Mouse (Mus musculus): Measurements from ENCODE around the gene Cacna1a.

The Cacna1a gene

DNA sequence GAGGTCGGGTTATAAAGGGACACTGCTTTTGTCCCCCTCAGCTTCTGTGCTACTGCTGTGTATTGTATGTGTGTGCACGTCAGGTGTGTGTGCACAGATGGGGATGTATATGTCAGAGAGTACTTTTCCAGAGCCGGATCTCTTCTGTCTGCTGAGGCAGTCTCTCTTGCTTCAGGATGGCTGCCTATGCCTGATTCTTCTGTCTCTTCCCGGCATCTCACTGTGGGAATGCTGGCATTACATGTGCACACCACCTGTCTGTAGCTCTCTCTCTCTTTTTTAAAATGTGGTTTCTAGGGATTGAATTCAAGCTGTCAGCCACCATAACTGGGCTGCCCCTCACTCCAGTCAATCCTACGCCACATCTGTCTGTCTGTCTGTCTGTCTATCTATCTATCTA is 12.4 kb upstream of the Cacna1a start:
- no peaks in the 10 kb centered on the region for H3K36me3 ChIP-seq (ENCODE audit: control insufficient read depth, insufficient read depth, low read length, poor library complexity, severe bottlenecking)
- no peaks in the 10 kb centered on the region for H3K27me3 ChIP-seq (ENCODE audit: control insufficient read depth, insufficient read depth, low read length, poor library complexity, severe bottlenecking)
- no peak for DNase-seq (ENCODE audit: low read depth, low spot score)

DNA sequence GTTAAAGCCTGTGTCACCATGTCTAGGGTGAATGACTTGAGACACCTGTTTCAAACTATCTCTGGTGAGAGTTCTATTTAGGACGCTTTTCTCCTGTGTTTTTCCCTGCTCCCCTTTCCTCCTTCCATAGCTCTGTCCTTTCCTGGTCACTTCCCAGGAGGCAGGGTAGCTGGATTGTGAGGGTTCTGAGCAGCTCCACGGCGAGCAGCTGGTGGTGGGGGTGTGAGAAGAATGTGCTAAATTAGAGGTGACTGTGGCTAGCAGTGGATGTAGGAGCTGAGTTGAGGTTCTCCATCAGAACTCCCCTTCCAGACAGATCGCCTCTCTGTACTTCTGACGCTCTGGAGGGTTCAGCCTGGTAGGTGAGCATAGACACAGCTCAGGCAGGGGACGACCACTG is 11.7 kb upstream of the Cacna1a start:
- no peak for DNase-seq (ENCODE audit: low read depth, low spot score)
- H3K36me3 ChIP-seq (ENCODE audit: control insufficient read depth, insufficient read depth, low read length, poor library complexity, severe bottlenecking), result no peaks in the 10 kb centered on the region
- no peaks in the 10 kb centered on the region for H3K27me3 ChIP-seq (ENCODE audit: control insufficient read depth, insufficient read depth, low read length, poor library complexity, severe bottlenecking)

DNA sequence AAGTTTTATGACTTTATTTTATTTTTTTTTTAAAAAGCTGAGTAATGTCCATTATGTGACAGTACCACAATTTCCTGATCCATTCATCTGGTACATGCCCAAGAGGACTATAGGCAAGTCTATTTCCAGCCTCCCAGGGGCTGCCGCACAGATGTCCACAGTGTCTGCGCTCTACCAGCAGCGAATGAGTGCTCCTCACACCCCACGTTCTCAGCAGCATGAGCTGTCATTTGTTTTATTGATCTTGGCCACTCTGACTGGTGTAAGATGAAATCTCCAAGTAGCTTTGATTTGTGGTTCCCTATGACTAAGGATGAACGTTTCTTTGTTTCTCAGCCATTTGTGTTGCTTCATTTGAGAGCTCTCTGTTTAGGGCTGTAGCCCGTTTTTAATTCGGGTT is 6.6 kb upstream of the Cacna1a start:
- DNase-seq (ENCODE audit: low read depth, low spot score), result no peak
- Histone ChIP-seq H3K27me3 (ENCODE audit: control insufficient read depth, insufficient read depth, low read length, poor library complexity, severe bottlenecking) (no peaks in the 10 kb centered on the region), H3K36me3 (ENCODE audit: control insufficient read depth, insufficient read depth, low read length, poor library complexity, severe bottlenecking) (no peaks in the 10 kb centered on the region)

DNA sequence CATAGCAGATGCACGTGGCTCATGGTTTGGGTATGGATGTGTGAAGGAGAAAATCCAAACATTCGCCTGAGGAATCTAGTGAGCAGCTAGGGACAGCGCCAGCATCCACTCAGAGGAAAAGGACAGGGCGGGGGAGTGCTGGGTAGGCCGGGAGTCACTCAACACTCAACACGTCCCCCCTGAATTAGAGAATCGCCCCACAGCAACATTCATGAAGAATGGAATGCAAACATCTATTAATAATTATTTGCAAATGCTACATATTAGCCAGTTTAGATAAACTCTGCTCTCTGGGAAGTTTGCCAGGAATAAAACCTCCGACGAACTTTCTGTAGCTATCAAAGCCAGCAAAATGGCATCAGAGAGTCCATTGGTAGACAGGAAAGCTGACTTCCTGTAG is 533 bp downstream of the Cacna1a start:
- Histone ChIP-seq H3K27me3 (ENCODE audit: control insufficient read depth, insufficient read depth, low read length, poor library complexity, severe bottlenecking) (no peaks in the 10 kb centered on the region), H3K36me3 (ENCODE audit: control insufficient read depth, insufficient read depth, low read length, poor library complexity, severe bottlenecking) (no peaks in the 10 kb centered on the region)
- no peak for DNase-seq (ENCODE audit: low read depth, low spot score)

DNA sequence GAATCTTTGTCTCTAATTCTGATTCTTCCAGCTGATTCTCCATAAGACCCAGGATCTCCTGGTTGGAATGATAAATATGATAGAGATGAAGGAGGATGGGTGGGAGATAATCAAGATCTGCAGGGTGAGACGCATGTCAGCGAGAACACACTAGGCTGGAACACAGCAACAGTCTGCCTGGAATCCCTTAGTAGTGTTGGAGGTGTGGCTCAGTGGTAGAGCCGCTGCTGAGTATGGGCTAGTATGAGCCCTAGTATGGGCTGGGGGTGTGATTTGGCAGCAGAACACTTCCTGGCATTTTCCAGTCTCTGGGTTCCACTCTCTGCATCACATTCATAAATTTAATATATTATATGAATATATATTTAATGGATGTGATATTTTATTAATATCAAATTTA is 933 bp downstream of the Cacna1a start:
- H3K27me3 ChIP-seq (ENCODE audit: control insufficient read depth, insufficient read depth, low read length, poor library complexity, severe bottlenecking), result no peaks in the 10 kb centered on the region
- no peak for DNase-seq (ENCODE audit: low read depth, low spot score)
- no peaks in the 10 kb centered on the region for H3K36me3 ChIP-seq (ENCODE audit: control insufficient read depth, insufficient read depth, low read length, poor library complexity, severe bottlenecking)

DNA sequence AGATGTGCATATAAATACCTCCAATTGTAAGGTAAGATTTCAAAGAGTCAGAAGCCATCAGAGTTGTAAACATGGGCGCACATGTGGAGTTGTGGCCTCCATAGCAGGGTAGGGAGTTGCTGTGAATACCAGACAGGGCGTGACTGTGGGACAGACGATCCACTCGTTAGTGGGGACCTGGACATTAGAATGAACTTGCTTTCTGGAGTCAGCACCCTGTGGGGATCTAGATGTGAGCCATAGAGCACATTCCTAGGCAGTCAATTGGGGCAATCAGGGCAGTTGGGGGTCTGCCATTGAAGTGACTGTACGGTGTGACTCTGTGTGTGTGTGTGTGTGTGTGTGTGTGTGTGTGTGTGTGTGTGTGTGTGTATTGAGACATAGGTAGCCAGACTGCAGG is 3.4 kb downstream of the Cacna1a start:
- no peak for DNase-seq (ENCODE audit: low read depth, low spot score)
- no peaks in the 10 kb centered on the region for H3K27me3 ChIP-seq (ENCODE audit: control insufficient read depth, insufficient read depth, low read length, poor library complexity, severe bottlenecking)

DNA sequence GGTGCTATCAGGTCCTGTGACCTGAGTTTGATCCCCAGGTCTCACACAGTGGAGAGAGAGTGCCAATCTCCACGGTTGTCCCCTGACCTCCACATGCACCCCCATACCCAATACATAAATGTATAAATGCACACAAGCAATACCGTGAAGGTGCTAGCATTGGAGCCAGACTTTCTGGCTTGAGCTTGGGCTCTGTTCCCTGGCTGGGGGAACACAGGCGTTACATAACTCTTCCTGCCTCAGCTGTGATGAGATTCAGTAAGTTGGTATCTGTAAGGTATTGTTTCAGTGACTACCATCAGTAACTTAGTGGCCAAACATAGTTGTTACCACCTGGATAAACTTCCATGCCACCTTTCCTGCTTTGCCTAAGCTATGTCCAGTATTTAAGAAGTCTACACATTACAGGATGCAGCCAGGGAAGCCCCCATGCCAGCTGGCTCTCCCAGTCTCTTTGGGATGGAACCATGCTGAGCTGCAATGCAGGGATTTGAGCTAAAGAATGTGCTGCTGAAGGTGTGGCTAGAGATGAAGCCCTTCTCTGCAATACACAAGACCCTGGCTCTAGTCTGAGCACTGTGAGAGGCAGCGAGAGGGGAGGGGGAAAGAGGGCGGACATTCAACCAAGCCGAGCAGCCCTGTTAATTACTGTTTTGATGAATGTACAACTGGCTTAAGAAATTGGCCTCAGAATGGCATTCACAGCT is 7.7 kb downstream of the Cacna1a start:
- DNase-seq (ENCODE audit: low read depth, low spot score), result no peak
- Histone ChIP-seq H3K27me3 (ENCODE audit: control insufficient read depth, insufficient read depth, low read length, poor library complexity, severe bottlenecking) (no peaks in the 10 kb centered on the region), H3K36me3 (ENCODE audit: control insufficient read depth, insufficient read depth, low read length, poor library complexity, severe bottlenecking) (no peaks in the 10 kb centered on the region)

More for the DNA sequence above, 3.4 kb downstream of the Cacna1a start:
- H3K36me3 ChIP-seq (ENCODE audit: control insufficient read depth, insufficient read depth, low read length, poor library complexity, severe bottlenecking), result no peaks in the 10 kb centered on the region

DNA sequence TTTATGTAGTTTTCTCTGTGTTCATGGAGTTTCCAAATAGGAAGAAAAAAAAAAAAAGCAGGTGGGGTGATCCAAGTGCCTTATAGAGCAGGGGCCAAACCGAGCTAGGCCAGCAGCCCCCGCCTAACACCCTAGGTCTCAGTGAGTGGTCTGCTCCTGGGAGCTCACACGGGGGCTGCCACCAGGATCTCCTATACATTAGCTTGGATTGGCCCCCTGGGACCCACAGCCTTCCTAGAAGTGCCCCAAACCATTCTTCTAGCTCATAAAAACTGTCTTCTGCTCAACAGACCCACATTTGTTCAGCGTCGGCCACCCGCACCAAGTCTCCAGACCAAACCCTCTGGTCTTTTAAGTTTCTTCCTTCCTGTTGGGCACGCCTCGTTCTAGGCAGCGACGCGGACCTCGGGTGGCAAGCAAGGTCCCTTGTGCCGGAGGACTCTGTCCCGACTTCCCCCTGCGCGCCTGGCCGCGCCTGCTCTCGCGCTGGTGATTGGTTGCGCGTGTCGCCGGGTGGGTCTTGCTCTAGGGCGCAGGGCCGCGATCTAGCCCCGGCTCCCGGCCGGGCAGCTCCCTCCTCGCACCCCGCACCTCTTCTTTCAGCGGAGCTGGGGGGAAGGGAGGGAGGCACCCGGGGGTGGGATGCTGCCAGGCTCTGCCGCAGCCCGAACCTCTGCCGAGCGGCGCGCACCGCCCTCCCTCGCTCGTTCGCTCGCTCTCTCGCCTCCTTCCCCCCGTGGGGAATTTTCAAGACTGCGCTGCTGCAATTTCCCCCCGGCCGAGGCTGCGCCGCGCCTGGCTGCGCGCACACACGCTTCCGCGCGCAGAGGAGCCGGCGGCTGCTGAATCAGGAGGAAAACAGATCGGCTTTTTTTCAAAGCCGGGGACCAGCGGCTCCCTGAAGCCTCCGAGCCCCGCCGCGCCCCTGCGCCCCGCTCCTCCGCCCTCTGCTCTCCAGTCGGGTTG is 25.9 kb downstream of the Cacna1a start:
- Histone ChIP-seq H3K36me3 (ENCODE audit: control insufficient read depth, insufficient read depth, low read length, poor library complexity, severe bottlenecking) (no peaks in the 10 kb centered on the region), H3K27me3 (ENCODE audit: control insufficient read depth, insufficient read depth, low read length, poor library complexity, severe bottlenecking) (no peaks in the 10 kb centered on the region; the same call in 1 of the 2 replicates)
- peak; percentile 10 for DNase-seq (ENCODE audit: low read depth, low spot score)

DNA sequence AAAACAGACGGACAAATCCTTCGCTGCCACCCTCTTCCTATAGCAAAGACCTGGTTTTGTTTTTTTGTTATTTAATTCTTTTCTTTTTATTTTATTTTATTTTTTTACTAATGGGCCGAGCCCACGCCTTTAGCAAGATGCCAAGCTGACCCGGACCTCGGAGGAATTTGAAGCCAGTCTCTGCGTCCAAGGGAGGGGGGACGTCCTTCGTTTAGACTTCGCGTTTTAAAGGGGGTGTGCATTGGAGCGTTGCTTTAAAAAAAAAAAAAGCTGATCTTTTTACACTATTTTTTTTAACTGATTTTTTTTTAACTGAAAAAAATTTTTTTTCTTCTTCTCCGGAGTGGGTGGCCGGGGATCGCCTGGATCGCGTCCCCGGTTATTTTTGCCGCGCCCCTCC is 26.7 kb downstream of the Cacna1a start:
- Histone ChIP-seq H3K36me3 (ENCODE audit: control insufficient read depth, insufficient read depth, low read length, poor library complexity, severe bottlenecking) (no peaks in the 10 kb centered on the region), H3K27me3 (ENCODE audit: control insufficient read depth, insufficient read depth, low read length, poor library complexity, severe bottlenecking) (no peaks in the 10 kb centered on the region; the same call in 1 of the 2 replicates)
- no peak for DNase-seq (ENCODE audit: low read depth, low spot score)

DNA sequence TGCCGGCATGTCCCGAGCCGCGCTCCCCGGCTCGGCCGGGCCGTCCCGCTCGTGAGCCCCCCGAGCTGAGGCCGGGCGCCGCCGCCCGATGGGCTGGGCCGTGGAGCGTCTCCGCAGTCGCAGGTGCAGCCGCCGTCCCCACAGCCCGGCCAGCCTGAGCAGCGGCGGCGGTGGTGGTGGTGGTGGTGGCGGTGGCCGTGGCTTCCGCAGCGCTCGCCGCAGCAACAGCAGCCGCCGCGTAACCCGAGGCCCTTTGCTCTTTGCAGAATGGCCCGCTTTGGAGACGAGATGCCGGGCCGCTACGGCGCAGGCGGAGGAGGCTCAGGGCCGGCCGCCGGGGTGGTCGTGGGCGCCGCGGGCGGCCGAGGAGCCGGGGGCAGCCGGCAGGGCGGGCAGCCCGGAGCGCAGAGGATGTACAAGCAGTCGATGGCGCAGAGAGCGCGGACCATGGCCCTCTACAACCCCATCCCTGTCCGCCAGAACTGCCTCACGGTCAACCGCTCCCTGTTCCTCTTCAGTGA is 27.2 kb downstream of the Cacna1a start:
- no peak for DNase-seq (ENCODE audit: low read depth, low spot score)
- Histone ChIP-seq H3K36me3 (ENCODE audit: control insufficient read depth, insufficient read depth, low read length, poor library complexity, severe bottlenecking) (no peaks in the 10 kb centered on the region), H3K27me3 (ENCODE audit: control insufficient read depth, insufficient read depth, low read length, poor library complexity, severe bottlenecking) (no peaks in the 10 kb centered on the region; the same call in 1 of the 2 replicates)

DNA sequence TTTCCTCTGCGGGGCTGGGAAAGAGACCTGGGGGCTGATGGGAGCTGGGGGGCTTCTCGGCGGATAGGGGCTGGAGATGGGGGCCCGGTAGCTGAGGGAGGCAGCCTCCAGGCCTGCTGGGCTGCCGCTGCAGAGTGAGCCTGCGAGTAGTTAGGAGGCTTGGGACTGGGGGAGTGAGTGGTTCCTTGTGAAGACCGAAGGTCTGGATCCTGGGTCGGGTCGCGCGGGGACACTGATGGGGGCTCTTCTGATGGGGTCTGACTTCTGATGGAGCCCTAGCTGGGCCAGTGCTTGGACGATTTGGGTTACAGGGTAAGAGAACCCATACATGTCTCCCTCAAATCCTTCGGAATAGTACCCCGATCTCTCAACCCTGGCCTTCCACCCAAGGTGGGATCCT is 27.8 kb downstream of the Cacna1a start:
- Histone ChIP-seq H3K36me3 (ENCODE audit: control insufficient read depth, insufficient read depth, low read length, poor library complexity, severe bottlenecking) (no peaks in the 10 kb centered on the region), H3K27me3 (ENCODE audit: control insufficient read depth, insufficient read depth, low read length, poor library complexity, severe bottlenecking) (no peaks in the 10 kb centered on the region; the same call in 1 of the 2 replicates)
- DNase-seq (ENCODE audit: low read depth, low spot score), result no peak

DNA sequence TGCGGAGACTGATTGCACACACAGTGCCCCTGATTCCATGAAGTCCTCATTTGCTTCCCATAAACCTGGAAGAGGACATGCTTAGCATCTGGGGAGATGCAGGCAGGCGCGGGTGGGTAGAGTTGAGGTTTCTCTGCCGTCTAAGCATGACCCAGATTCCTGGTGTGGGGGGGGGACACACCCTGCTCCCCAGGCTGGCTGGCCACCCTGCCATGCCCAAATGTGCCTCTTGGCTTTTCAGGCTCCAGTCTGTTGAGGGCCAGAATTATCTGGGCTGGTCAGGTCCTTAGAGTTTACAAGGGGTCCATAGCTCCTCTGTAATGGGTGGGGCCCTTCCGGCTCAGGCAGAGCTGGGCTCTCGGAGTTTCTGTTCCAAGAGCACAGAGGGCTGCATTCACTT is 28.7 kb downstream of the Cacna1a start:
- no peak for DNase-seq (ENCODE audit: low read depth, low spot score)

DNA sequence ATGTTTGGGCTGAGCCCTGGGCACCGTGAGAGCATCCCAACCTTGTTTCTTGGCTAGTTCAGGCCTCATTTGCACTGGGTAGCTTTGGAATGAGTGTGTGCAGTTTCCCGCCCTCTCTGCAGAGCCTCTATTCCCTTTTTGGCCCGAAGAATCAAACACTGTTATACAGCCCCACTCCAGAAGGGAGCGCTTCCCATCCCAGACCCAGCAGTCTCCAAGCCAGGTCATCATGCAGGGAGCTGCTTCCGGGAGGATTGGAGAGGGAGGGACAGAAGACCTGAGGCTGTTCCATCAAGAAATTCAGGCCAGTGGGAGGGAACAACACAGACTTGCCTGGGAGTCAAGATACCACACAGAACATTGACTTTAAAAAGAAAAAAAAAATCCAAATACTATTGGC is 29.6 kb downstream of the Cacna1a start:
- no peak for DNase-seq (ENCODE audit: low read depth, low spot score)
- H3K36me3 ChIP-seq (ENCODE audit: control insufficient read depth, insufficient read depth, low read length, poor library complexity, severe bottlenecking), result no peaks in the 10 kb centered on the region
- H3K27me3 ChIP-seq (ENCODE audit: control insufficient read depth, insufficient read depth, low read length, poor library complexity, severe bottlenecking), result no peaks in the 10 kb centered on the region; the same call in 1 of the 2 replicates

More for the DNA sequence above, 28.7 kb downstream of the Cacna1a start:
- no peaks in the 10 kb centered on the region for H3K36me3 ChIP-seq (ENCODE audit: control insufficient read depth, insufficient read depth, low read length, poor library complexity, severe bottlenecking)
- no peaks in the 10 kb centered on the region; the same call in 1 of the 2 replicates for H3K27me3 ChIP-seq (ENCODE audit: control insufficient read depth, insufficient read depth, low read length, poor library complexity, severe bottlenecking)

DNA sequence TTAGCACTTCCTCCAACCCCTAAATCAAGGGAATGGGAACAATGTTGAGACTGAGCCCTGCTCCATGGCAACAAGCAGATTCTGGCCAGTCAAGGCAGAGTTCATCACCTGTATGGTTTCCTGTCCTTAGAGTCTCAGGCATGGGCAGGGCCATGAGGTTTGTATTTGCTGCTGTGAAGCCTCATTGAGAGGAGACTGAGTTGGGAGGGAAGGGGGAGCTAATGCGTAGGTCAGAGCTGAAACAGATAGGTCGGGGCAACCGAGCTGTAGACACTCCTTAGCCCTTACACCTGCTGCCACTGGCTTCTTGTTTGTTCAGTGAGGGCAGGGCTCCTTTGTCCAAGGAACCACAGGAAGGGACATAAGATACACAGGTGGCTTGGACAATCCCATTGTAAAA is 36.2 kb downstream of the Cacna1a start:
- Histone ChIP-seq H3K27me3 (ENCODE audit: control insufficient read depth, insufficient read depth, low read length, poor library complexity, severe bottlenecking) (no peaks in the 10 kb centered on the region), H3K36me3 (ENCODE audit: control insufficient read depth, insufficient read depth, low read length, poor library complexity, severe bottlenecking) (no peaks in the 10 kb centered on the region)
- DNase-seq (ENCODE audit: low read depth, low spot score), result no peak

DNA sequence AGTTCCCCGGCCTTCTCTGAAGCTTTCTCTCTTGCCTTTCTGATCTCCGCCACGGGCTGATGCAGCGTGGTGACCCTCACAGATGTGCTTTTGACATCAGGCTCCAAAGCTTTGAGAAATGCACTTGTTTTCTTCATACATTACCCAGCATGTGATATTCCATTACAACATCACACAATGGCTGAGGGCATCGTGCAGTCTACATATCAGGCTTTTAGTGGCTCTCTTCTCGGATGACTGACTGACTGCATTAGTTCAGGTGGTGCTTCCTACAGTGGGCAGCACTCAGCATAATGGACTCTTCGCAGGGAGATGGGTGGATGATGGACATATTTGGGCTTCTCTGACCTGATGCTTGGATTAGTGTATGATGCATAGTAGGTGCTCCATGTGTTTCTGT is 37.8 kb downstream of the Cacna1a start:
- no peak for DNase-seq (ENCODE audit: low read depth, low spot score)
- Histone ChIP-seq H3K36me3 (ENCODE audit: control insufficient read depth, insufficient read depth, low read length, poor library complexity, severe bottlenecking) (no peaks in the 10 kb centered on the region), H3K27me3 (ENCODE audit: control insufficient read depth, insufficient read depth, low read length, poor library complexity, severe bottlenecking) (no peaks in the 10 kb centered on the region)
